Mouse (Mus musculus): ENCODE results near the gene Helt. TPM values are rescaled to one million over a fixed set of nuclear protein-coding genes. Genes with fewer than 3 reads are reported as not detected.

Gene Helt
- polyA plus RNA-seq (2016; fragmentation: Nextera tagmentation; extraction: Ambion mirVana): 11.1 and 13.0 TPM in 2 replicates

GRCm38 (mm10) chr8:46294181-46294892, at the start of gene Helt:
Gene Helt (minus strand): TSS chr8:46294671.
- peaks cover 60% of the 10 kb centered on the region for H3K4me1 ChIP-seq
- H3K36me3 ChIP-seq (replicated peaks): no peaks in the 10 kb centered on the region
- H3K9ac ChIP-seq: no peak within 1 kb of the TSS
- WGBS: under 1% methylated on average over 50 of the region's 50 CpGs
- H3K27me3 ChIP-seq: peaks cover 92% of the 10 kb centered on the region
- H3K9me3 ChIP-seq: no peaks in the 10 kb centered on the region
- peak within 1 kb of the TSS; percentile 34 for H3K4me3 ChIP-seq (replicated peaks)
- H3K27ac ChIP-seq: no peak within 1 kb of the TSS
- peak; percentile 69 for ATAC-seq (ENCODE audit: low FRiP score)
- H3K4me2 ChIP-seq: peak within 1 kb of the TSS; percentile 58

GRCm38 (mm10) chr8:46342272-46342671, 47.8 kb upstream of the Helt start:
- Histone ChIP-seq H3K9ac (no peak overlapping the region), H3K4me2 (no peak overlapping the region), H3K4me1 (no peaks in the 10 kb centered on the region), H3K36me3 (replicated peaks) (no peaks in the 10 kb centered on the region), H3K9me3 (no peaks in the 10 kb centered on the region), H3K27me3 (no peaks in the 10 kb centered on the region), H3K27ac (no peak overlapping the region), H3K4me3 (replicated peaks) (no peak overlapping the region)
- WGBS: 84% methylated on average over 13 of the region's 13 CpGs
- ATAC-seq (ENCODE audit: low FRiP score): no peak

GRCm38 (mm10) chr8:46340381-46341273, 46.2 kb upstream of the Helt start:
- no peak for ATAC-seq (ENCODE audit: low FRiP score)

GRCm38 (mm10) chr8:46339317-46339716, 44.8 kb upstream of the Helt start:
- H3K9me3 ChIP-seq: no peaks in the 10 kb centered on the region
- no peak overlapping the region for H3K9ac ChIP-seq
- H3K4me2 ChIP-seq: no peak overlapping the region
- no peaks in the 10 kb centered on the region for H3K27me3 ChIP-seq
- WGBS: 80% methylated on average over 5 of the region's 5 CpGs
- no peak for ATAC-seq (ENCODE audit: low FRiP score)
- no peaks in the 10 kb centered on the region for H3K36me3 ChIP-seq (replicated peaks)
- no peaks in the 10 kb centered on the region for H3K4me1 ChIP-seq
- H3K27ac ChIP-seq: no peak overlapping the region
- no peak overlapping the region for H3K4me3 ChIP-seq (replicated peaks)

More at GRCm38 (mm10) chr8:46340381-46341273, 46.2 kb upstream of the Helt start:
- no peaks in the 10 kb centered on the region for H3K9me3 ChIP-seq
- WGBS: 90% methylated on average over 14 of the region's 14 CpGs
- H3K9ac ChIP-seq: no peak overlapping the region
- no peak overlapping the region for H3K4me2 ChIP-seq
- H3K36me3 ChIP-seq (replicated peaks): no peaks in the 10 kb centered on the region
- H3K4me3 ChIP-seq (replicated peaks): no peak overlapping the region
- no peaks in the 10 kb centered on the region for H3K27me3 ChIP-seq
- H3K4me1 ChIP-seq: no peaks in the 10 kb centered on the region
- no peak overlapping the region for H3K27ac ChIP-seq

- WGBS: 93% methylated on average over 8 of the region's 8 CpGs
These were observed 41.9 kb upstream of the Helt start for GRCm38 (mm10) chr8:46336351-46336750.

GRCm38 (mm10) chr8:46332389-46333061, 38.1 kb upstream of the Helt start:
- Histone ChIP-seq H3K4me2 (no peak overlapping the region), H3K9me3 (no peaks in the 10 kb centered on the region), H3K9ac (no peak overlapping the region), H3K27me3 (no peaks in the 10 kb centered on the region), H3K36me3 (replicated peaks) (no peaks in the 10 kb centered on the region), H3K4me1 (0 out of 2 replicates have a peak, but pooled peaks cover 5% of the 10 kb centered on the region), H3K4me3 (replicated peaks) (no peak overlapping the region), H3K27ac (no peak overlapping the region)
- WGBS: 83% methylated on average over 7 of the region's 7 CpGs
- ATAC-seq (ENCODE audit: low FRiP score): no peak

More at GRCm38 (mm10) chr8:46336351-46336750, 41.9 kb upstream of the Helt start:
- Histone ChIP-seq H3K36me3 (replicated peaks) (no peaks in the 10 kb centered on the region), H3K9ac (no peak overlapping the region), H3K27me3 (no peaks in the 10 kb centered on the region), H3K4me2 (no peak overlapping the region), H3K4me1 (0 out of 2 replicates have a peak, but pooled peaks cover 5% of the 10 kb centered on the region), H3K4me3 (replicated peaks) (no peak overlapping the region), H3K9me3 (no peaks in the 10 kb centered on the region), H3K27ac (no peak overlapping the region)
- no peak for ATAC-seq (ENCODE audit: low FRiP score)

- H3K27ac ChIP-seq: no peak overlapping the region
These were observed 37.3 kb upstream of the Helt start for GRCm38 (mm10) chr8:46331801-46332200.

GRCm38 (mm10) chr8:46329396-46329795, 34.9 kb upstream of the Helt start:
- H3K4me1 ChIP-seq: 0 out of 2 replicates have a peak, but pooled peaks cover 5% of the 10 kb centered on the region
- H3K4me3 ChIP-seq (replicated peaks): no peak overlapping the region
- H3K4me2 ChIP-seq: no peak overlapping the region
- no peaks in the 10 kb centered on the region for H3K27me3 ChIP-seq
- H3K36me3 ChIP-seq (replicated peaks): no peaks in the 10 kb centered on the region
- no peak for ATAC-seq (ENCODE audit: low FRiP score)
- no peak overlapping the region for H3K9ac ChIP-seq
- peaks cover 5% of the 10 kb centered on the region; the same call in 1 of the 2 replicates for H3K9me3 ChIP-seq
- WGBS: 65% methylated on average over 4 of the region's 4 CpGs
- no peak overlapping the region for H3K27ac ChIP-seq

More at GRCm38 (mm10) chr8:46331801-46332200, 37.3 kb upstream of the Helt start:
- Histone ChIP-seq H3K27me3 (no peaks in the 10 kb centered on the region), H3K4me3 (replicated peaks) (no peak overlapping the region), H3K36me3 (replicated peaks) (no peaks in the 10 kb centered on the region), H3K4me1 (0 out of 2 replicates have a peak, but pooled peaks cover 5% of the 10 kb centered on the region), H3K4me2 (no peak overlapping the region), H3K9ac (no peak overlapping the region), H3K9me3 (no peaks in the 10 kb centered on the region)
- WGBS: 81% methylated on average over 5 of the region's 5 CpGs
- ATAC-seq (ENCODE audit: low FRiP score): no peak

GRCm38 (mm10) chr8:46327284-46327683, 32.8 kb upstream of the Helt start:
- Histone ChIP-seq H3K36me3 (replicated peaks) (no peaks in the 10 kb centered on the region), H3K9me3 (peaks cover 5% of the 10 kb centered on the region; the same call in 1 of the 2 replicates), H3K9ac (no peak overlapping the region), H3K27me3 (no peaks in the 10 kb centered on the region), H3K4me2 (no peak overlapping the region), H3K27ac (no peak overlapping the region), H3K4me3 (replicated peaks) (no peak overlapping the region), H3K4me1 (0 out of 2 replicates have a peak, but pooled peaks cover under 1% of the 10 kb centered on the region)
- WGBS: 90% methylated on average over 7 of the region's 7 CpGs
- no peak for ATAC-seq (ENCODE audit: low FRiP score)

GRCm38 (mm10) chr8:46326715-46327114, 32.2 kb upstream of the Helt start:
- Histone ChIP-seq H3K4me2 (no peak overlapping the region), H3K4me1 (no peaks in the 10 kb centered on the region), H3K4me3 (replicated peaks) (no peak overlapping the region), H3K27ac (no peak overlapping the region), H3K27me3 (no peaks in the 10 kb centered on the region), H3K9me3 (peaks cover 5% of the 10 kb centered on the region; the same call in 1 of the 2 replicates), H3K9ac (no peak overlapping the region), H3K36me3 (replicated peaks) (no peaks in the 10 kb centered on the region)
- no peak for ATAC-seq (ENCODE audit: low FRiP score)
- 79% methylated on average over 5 of the region's 5 CpGs for WGBS

- 90% methylated on average over 5 of the region's 5 CpGs for WGBS
- no peak for ATAC-seq (ENCODE audit: low FRiP score)
- H3K36me3 ChIP-seq (replicated peaks): no peaks in the 10 kb centered on the region
These were observed 30.2 kb upstream of the Helt start for GRCm38 (mm10) chr8:46324676-46325075.

More at GRCm38 (mm10) chr8:46324676-46325075, 30.2 kb upstream of the Helt start:
- Histone ChIP-seq H3K9ac (no peak overlapping the region), H3K4me2 (no peak overlapping the region), H3K27ac (no peak overlapping the region), H3K9me3 (peaks cover 5% of the 10 kb centered on the region; the same call in 1 of the 2 replicates), H3K4me3 (replicated peaks) (no peak overlapping the region), H3K4me1 (no peaks in the 10 kb centered on the region), H3K27me3 (no peaks in the 10 kb centered on the region)
